In genomic region chr1:95667435-95668252, GRCm38 (mm10) we compare ENCODE assay signal across 7 mouse cellular contexts. TPM values are rescaled to one million over a fixed set of nuclear protein-coding genes. Genes with fewer than 3 reads are reported as not detected.
DNase-seq lines count a peak whose midpoint lies in the region; ATAC-seq and TF ChIP-seq lines count a peak whose summit lies in the region.

Gene St8sia4 (minus strand): TSS chr1:95667571.

- peak within 1 kb of the TSS; percentile 76 for H3K4me2 ChIP-seq in embryonic facial prominence, embryonic 14.5 days (ENCODE audit: low read depth, low read length)
- peak within 1 kb of the TSS; percentile 89 for H3K4me2 ChIP-seq in limb, embryonic 14.5 days (replicated peaks; ENCODE audit: low read depth, low read length, severe bottlenecking)
- peak within 1 kb of the TSS; percentile 60 for H3K4me2 ChIP-seq in midbrain, embryonic 16.5 days (ENCODE audit: low read length)

- no peak for TF ChIP-seq CTCF in spleen, adult 2 months (IDR thresholded peaks at IDR 0.05; ENCODE audit: extremely low read depth, insufficient read depth, insufficient read length, insufficient replicate concordance)

- DNase-seq in adrenal gland, postnatal 4 days (ENCODE audit: low spot score in 2 of 2), result peak; percentile 22 to 49
- DNase-seq in embryonic facial prominence, embryonic 14.5 days (ENCODE audit: low spot score), result peak; percentile 95
- peak; percentile 81 to 90 for DNase-seq in heart, adult 9 months (ENCODE audit: low spot score in 2 of 2)
- peak; percentile 62 for DNase-seq in kidney, adult 9 months
- peak; percentile 88 for DNase-seq in limb, embryonic 14.5 days (ENCODE audit: low spot score)
- DNase-seq in spleen, adult 2 months (ENCODE audit: low read depth in 1 of 2, low spot score in 2 of 2), result peak; percentile 86 to 94

- H3K4me1 ChIP-seq in embryonic facial prominence, embryonic 14.5 days (ENCODE audit: control insufficient read depth, insufficient read depth, low read length), result peaks cover 9% of the 10 kb centered on the region; the same call in 1 of the 2 replicates
- peaks cover 6% of the 10 kb centered on the region; the same call in 1 of the 2 replicates for H3K4me1 ChIP-seq in limb, embryonic 14.5 days (ENCODE audit: control insufficient read depth, insufficient read depth, low read length)
- peaks cover 14% of the 10 kb centered on the region; the same call in 1 of the 2 replicates for H3K4me1 ChIP-seq in midbrain, embryonic 16.5 days (ENCODE audit: control insufficient read depth, insufficient read depth, low read length)
- H3K4me1 ChIP-seq in spleen, adult 2 months (ENCODE audit: control insufficient read depth, insufficient read depth, insufficient read length), result peaks cover 7% of the 10 kb centered on the region; the same call in 1 of the 2 replicates

- ATAC-seq in embryonic facial prominence, embryonic 14.5 days (ENCODE audit: low read depth), result peak; percentile 99
- ATAC-seq in limb, embryonic 14.5 days (ENCODE audit: low FRiP score, low read depth), result peak; percentile 95
- peak; percentile 98 for ATAC-seq in midbrain, embryonic 16.5 days

- H3K27ac ChIP-seq in embryonic facial prominence, embryonic 14.5 days (replicated peaks; ENCODE audit: low read depth, low read length), result peak within 1 kb of the TSS; percentile 8; the same call in 1 of the 2 replicates
- H3K27ac ChIP-seq in limb, embryonic 14.5 days (replicated peaks; ENCODE audit: low read depth, low read length), result no peak within 1 kb of the TSS
- peak within 1 kb of the TSS; percentile 92 for H3K27ac ChIP-seq in midbrain, embryonic 16.5 days (ENCODE audit: low read length)
- H3K27ac ChIP-seq in spleen, adult 2 months (ENCODE audit: insufficient read depth, low read length), result peak within 1 kb of the TSS; percentile 90

- under 1% methylated on average over 45 of the region's 52 CpGs for WGBS in embryonic facial prominence, embryonic 14.5 days
- WGBS in limb, embryonic 14.5 days, result under 1% methylated on average over 52 of the region's 52 CpGs
- under 1% methylated on average over 52 of the region's 52 CpGs for WGBS in midbrain, embryonic 16.5 days
- under 1% methylated on average over 52 of the region's 52 CpGs for WGBS in spleen, adult 2 months

- no peaks in the 10 kb centered on the region for H3K36me3 ChIP-seq in embryonic facial prominence, embryonic 14.5 days (ENCODE audit: control insufficient read depth, insufficient read depth, low read length)
- H3K36me3 ChIP-seq in limb, embryonic 14.5 days (ENCODE audit: control insufficient read depth, insufficient read depth, low read length), result no peaks in the 10 kb centered on the region
- H3K36me3 ChIP-seq in midbrain, embryonic 16.5 days (ENCODE audit: control insufficient read depth, insufficient read depth, low read length), result no peaks in the 10 kb centered on the region
- H3K36me3 ChIP-seq in spleen, adult 2 months (ENCODE audit: control insufficient read depth, insufficient read depth, low read length), result no peaks in the 10 kb centered on the region

- H3K9me3 ChIP-seq in embryonic facial prominence, embryonic 14.5 days (ENCODE audit: control insufficient read depth, low read length), result no peaks in the 10 kb centered on the region
- no peaks in the 10 kb centered on the region for H3K9me3 ChIP-seq in limb, embryonic 14.5 days (ENCODE audit: control insufficient read depth, low read length)
- no peaks in the 10 kb centered on the region for H3K9me3 ChIP-seq in midbrain, embryonic 16.5 days (replicated peaks; ENCODE audit: control insufficient read depth, low read length, poor library complexity, severe bottlenecking)

- H3K4me3 ChIP-seq in embryonic facial prominence, embryonic 14.5 days (ENCODE audit: low read depth, low read length), result peak within 1 kb of the TSS; percentile 57
- H3K4me3 ChIP-seq in limb, embryonic 14.5 days (replicated peaks; ENCODE audit: low read length), result peak within 1 kb of the TSS; percentile 55
- H3K4me3 ChIP-seq in midbrain, embryonic 16.5 days (ENCODE audit: low read depth, low read length), result peak within 1 kb of the TSS; percentile 66
- H3K4me3 ChIP-seq in spleen, adult 2 months (ENCODE audit: extremely low read depth, insufficient read depth, insufficient read length), result peak within 1 kb of the TSS; percentile 83

- TF ChIP-seq POLR2A in limb, embryonic 14.5 days (IDR thresholded peaks at IDR 0.05; ENCODE audit: borderline replicate concordance, extremely low read depth, insufficient read depth, insufficient read length), result 0 out of 2 replicates have a peak, but pooled peaks have one; percentile 8
- TF ChIP-seq POLR2A in spleen, adult 2 months (IDR thresholded peaks at IDR 0.05; ENCODE audit: low read depth, low read length), result peak; percentile 82; the same call in 1 of the 2 replicates

- peak within 1 kb of the TSS; percentile 62 for H3K9ac ChIP-seq in embryonic facial prominence, embryonic 14.5 days (ENCODE audit: low read depth, low read length)
- peak within 1 kb of the TSS; percentile 52 for H3K9ac ChIP-seq in limb, embryonic 14.5 days (ENCODE audit: low read depth, low read length, severe bottlenecking)
- H3K9ac ChIP-seq in midbrain, embryonic 16.5 days (ENCODE audit: low read depth, low read length), result peak within 1 kb of the TSS; percentile 81

- H3K27me3 ChIP-seq in embryonic facial prominence, embryonic 14.5 days (replicated peaks; ENCODE audit: control insufficient read depth, insufficient read depth, low read length), result peaks cover 4% of the 10 kb centered on the region; the same call in 1 of the 2 replicates
- peaks cover 19% of the 10 kb centered on the region for H3K27me3 ChIP-seq in limb, embryonic 14.5 days (ENCODE audit: control insufficient read depth, insufficient read depth, low read length)
- no peaks in the 10 kb centered on the region for H3K27me3 ChIP-seq in midbrain, embryonic 16.5 days (ENCODE audit: control insufficient read depth, insufficient read depth, low read depth, low read length)
- H3K27me3 ChIP-seq in spleen, adult 2 months (ENCODE audit: control insufficient read depth, insufficient read depth, low read length), result no peaks in the 10 kb centered on the region

RNA-seq across cellular contexts. Expression of gene St8sia4, which starts in this region (rescaled TPM):
- total RNA-seq in adrenal gland, postnatal 4 days (2021), result 1 to 10 TPM; 3.6 to 3.9 TPM
- polyA plus RNA-seq in embryonic facial prominence, embryonic 14.5 days (2014; fragmentation: Nextera tagmentation; extraction: Ambion mirVana), result 8.7 and 8.9 TPM in 2 replicates
- polyA plus RNA-seq in limb, embryonic 14.5 days (2012; rRNA removed), result 1.8 and 2.1 TPM in 2 replicates
- polyA plus RNA-seq in limb, embryonic 14.5 days (2014; fragmentation: Nextera tagmentation; extraction: Ambion mirVana), result 5.4 and 5.7 TPM in 2 replicates
- 45.9 and 47.3 TPM in 2 replicates for polyA plus RNA-seq in midbrain, embryonic 16.5 days (2015; fragmentation: Nextera tagmentation; extraction: Ambion mirVana)
- polyA plus RNA-seq in spleen, adult 2 months (2012; rRNA removed), result 3.1 and 4.5 TPM in 2 replicates

Comparison
In these comparisons a context has a peak if more than half of its experiments do, and no peak if none do; other contexts are left out.
1. DNase-seq: peak in every context shown above with its lines; median percentile 95 in embryonic facial prominence, embryonic 14.5 days; 90 in spleen, adult 2 months; 88 in limb, embryonic 14.5 days; 86 in heart, adult 9 months; 62 in kidney, adult 9 months; 36 in adrenal gland, postnatal 4 days.